In the genomic region with DNA sequence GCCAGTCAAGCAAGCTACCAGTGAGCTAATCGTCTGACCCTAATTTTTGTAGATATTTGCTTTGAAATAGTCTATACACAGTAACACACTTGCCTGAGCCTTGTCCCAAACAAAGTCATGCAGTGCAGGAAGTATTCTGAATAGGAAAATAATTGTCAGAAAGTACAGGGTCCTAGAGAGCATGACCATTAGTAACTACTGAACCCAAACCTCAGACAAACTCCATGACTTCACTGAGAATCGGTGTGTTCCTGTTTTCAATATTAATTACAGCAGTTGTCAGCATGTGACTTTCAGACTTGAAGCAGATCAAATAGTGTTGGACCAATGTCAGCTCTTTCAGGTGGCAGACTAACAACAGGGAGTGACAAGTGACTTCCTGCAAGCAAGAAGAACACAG, we compare ENCODE assay signal across 26 mouse cellular contexts.
"Had no signal": no experiment of that assay in that cellular context is flagged by ENCODE, and none has a peak within 500 bp of the region (broad histone marks: within the 10 kb centered on the region; RNA-seq: fewer than 3 reads in every experiment).

No protein-coding gene starts in this region.

- H3K4me2 ChIP-seq: embryonic facial prominence, embryonic 12.5 days; embryonic facial prominence, embryonic 13.5 days; embryonic facial prominence, embryonic 15.5 days; forebrain, embryonic 12.5 days; forebrain, embryonic 13.5 days; forebrain, embryonic 15.5 days had no signal

- H3K27me3 ChIP-seq: embryonic facial prominence, embryonic 12.5 days; embryonic facial prominence, embryonic 13.5 days; embryonic facial prominence, embryonic 15.5 days; forebrain, embryonic 13.5 days; forebrain, embryonic 15.5 days had no signal

- H3K27ac ChIP-seq: embryonic facial prominence, embryonic 10.5 days; embryonic facial prominence, embryonic 12.5 days; embryonic facial prominence, embryonic 13.5 days; embryonic facial prominence, embryonic 15.5 days; forebrain, embryonic 10.5 days; forebrain, embryonic 12.5 days; forebrain, embryonic 13.5 days; forebrain, embryonic 15.5 days; gastrocnemius, adult 2 months; heart, adult 2 months; heart, embryonic 10.5 days had no signal

- H3K9ac ChIP-seq: embryonic facial prominence, embryonic 12.5 days; embryonic facial prominence, embryonic 13.5 days; embryonic facial prominence, embryonic 15.5 days; forebrain, embryonic 12.5 days; forebrain, embryonic 13.5 days; forebrain, embryonic 15.5 days; forebrain, postnatal 0 days had no signal

- H3K4me3 ChIP-seq: embryonic facial prominence, embryonic 10.5 days; embryonic facial prominence, embryonic 12.5 days; embryonic facial prominence, embryonic 13.5 days; embryonic facial prominence, embryonic 15.5 days; erythroblast, embryonic 14.5 days; forebrain, embryonic 10.5 days; forebrain, embryonic 12.5 days; forebrain, embryonic 13.5 days; forebrain, embryonic 15.5 days; gastrocnemius, adult 2 months; heart, adult 2 months; heart, embryonic 10.5 days had no signal

- H3K36me3 ChIP-seq: embryonic facial prominence, embryonic 10.5 days; embryonic facial prominence, embryonic 12.5 days; embryonic facial prominence, embryonic 13.5 days; embryonic facial prominence, embryonic 15.5 days; forebrain, embryonic 10.5 days; forebrain, embryonic 12.5 days; forebrain, embryonic 15.5 days; heart, embryonic 10.5 days had no signal

- H3K9me3 ChIP-seq: embryonic facial prominence, embryonic 10.5 days; embryonic facial prominence, embryonic 12.5 days; embryonic facial prominence, embryonic 13.5 days; embryonic facial prominence, embryonic 15.5 days; forebrain, embryonic 10.5 days; forebrain, embryonic 12.5 days; forebrain, embryonic 13.5 days; forebrain, embryonic 15.5 days; heart, embryonic 10.5 days had no signal

- ATAC-seq: forebrain, embryonic 13.5 days; forebrain, embryonic 14.5 days; forebrain, embryonic 15.5 days; forebrain, embryonic 16.5 days; forebrain, postnatal 0 days had no signal

- H3K4me1 ChIP-seq: embryonic facial prominence, embryonic 10.5 days; embryonic facial prominence, embryonic 12.5 days; embryonic facial prominence, embryonic 13.5 days; embryonic facial prominence, embryonic 15.5 days; forebrain, embryonic 15.5 days; heart, embryonic 10.5 days had no signal

- DNase-seq: cerebellum, adult 9-10 months; cerebellum, postnatal 10 days; cerebellum, postnatal 14 days; cerebellum, postnatal 25 days; cerebellum, postnatal 36 days; embryo, embryonic 11 days; forebrain, postnatal 0 days; gastrocnemius, adult 2 months; gastrocnemius, postnatal 10 days; gastrocnemius, postnatal 14 days; gastrocnemius, postnatal 25 days; gastrocnemius, postnatal 36 days; heart, adult 18-20 months; heart, adult 2 months had no signal
